Mouse (Mus musculus): ENCODE results near the gene 1110008P14Rik.

DNA sequence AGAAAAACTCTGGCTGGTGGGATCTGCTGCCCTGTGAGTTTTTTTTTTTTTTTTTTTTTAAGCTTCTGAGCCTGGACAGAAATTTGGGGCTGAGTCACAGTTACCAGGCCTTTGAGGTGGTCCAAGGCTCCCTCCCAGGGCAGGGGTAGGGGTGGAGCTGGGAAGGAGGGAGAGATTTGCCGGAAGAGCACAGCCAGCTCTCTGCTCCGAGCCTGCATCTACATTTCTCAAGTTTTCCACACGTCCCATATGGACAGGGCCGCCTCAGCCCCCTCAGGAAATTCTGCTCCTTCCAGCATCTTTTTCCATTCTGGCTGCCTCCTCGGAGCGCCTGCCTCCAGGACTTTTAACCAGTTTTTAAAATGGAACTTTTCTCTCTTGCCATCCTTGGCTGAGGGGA is 52.2 kb downstream of the 1110008P14Rik start:
- TF ChIP-seq E2F4 (IDR thresholded peaks at IDR 0.05; ENCODE audit: insufficient replicate concordance, low read depth, low read length) = no peak
- no peak for TF ChIP-seq CTCF (conservative IDR thresholded peaks at IDR 0.05 in 1 of 2, IDR thresholded peaks at IDR 0.05 in 1 of 2; ENCODE audit: low read depth in 2 of 2, low read length in 2 of 2)
- no peak for TF ChIP-seq HCFC1 (IDR thresholded peaks at IDR 0.05; ENCODE audit: low read depth, low read length)

Measured in CH12.LX (cell line).